Mouse (Mus musculus): ENCODE results near the gene Synpo2l.
"Not testable (repeated sequence)": the region's sequence is repeated elsewhere in the genome, so short reads cannot be mapped to it uniquely, and the experiment has no call there.

Synpo2l gene
- long read RNA-seq, experiment 1: 0 reads
- long read RNA-seq, experiment 2: 0 reads

DNA sequence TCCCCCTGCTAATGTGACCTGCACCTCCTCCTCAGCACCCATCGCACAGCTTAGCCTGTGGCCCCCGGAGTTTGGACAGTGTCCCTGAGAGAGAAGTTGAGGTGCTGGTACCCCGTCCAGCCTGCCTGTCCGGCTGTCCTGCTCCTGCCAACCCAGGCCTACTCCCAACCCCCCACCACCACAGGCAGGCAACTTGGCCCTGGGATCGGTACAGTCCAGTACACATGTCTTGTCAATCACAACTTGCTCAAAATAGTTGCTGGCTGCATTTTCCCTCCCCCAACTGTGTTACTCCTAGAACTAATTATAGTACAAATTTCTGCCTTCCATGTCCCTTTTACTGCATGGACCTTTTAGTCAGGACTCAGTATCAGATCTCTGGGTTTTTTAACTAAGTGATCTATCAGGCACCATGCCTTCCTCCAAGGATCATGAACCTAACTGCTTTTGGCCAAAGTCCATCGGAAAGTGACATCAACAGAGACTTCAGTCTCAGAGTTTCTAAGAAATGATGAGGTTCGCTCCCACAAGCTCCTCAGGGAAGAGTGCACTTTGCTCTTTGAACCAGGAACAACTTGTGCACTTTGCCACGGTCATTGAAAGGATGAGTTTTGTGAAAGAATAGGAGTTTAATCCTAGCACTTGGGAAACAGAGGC lies at the start of gene Synpo2l:
Gene Synpo2l, minus strand, starts transcription at position 201 of the 657 bp plus-strand sequence.
- intact Hi-C loops (cut with DNase I): no loop called here

DNA sequence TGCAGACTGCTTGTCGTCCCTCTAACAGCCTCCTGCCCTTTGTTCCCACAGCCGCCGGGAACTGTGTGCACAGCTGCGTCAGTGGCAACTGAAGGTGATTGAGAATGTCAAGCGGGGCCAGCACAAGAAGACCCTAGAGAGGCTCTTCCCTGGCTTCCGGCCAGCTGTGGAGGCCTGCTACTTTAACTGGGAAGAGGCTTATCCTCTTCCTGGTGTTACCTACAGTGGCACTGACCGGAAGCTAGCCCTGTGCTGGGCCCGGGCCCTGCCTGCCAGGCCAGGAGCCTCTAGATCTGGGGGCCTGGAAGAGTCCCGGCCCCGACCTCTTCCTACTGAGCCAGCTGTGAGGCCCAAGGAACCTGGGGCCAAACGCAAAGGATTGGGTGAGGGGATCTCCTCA lies 45.7 kb upstream of the Synpo2l start:
- intact Hi-C loops (cut with DNase I): no loop called here

DNA sequence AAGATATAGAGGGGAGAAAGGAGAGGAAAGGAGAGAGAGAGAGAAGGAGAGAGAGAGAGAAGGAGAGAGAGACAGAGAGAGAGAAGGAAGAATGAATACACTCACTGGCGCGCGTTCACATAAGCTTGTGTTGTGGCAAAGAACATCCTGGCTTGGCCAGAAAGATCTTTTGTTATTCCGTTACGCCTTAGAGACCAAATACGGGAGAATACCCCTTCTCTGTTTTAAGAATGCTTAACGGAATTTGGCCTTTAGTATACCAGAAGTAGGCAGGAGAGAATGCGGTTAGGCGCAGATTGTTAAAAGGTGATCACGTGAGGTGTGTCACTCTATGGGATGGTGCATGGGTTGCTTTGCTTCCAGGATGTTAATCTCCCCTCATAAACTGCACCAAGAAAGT lies 40.1 kb upstream of the Synpo2l start:
- intact Hi-C loops (cut with DNase I): no loop called here

DNA sequence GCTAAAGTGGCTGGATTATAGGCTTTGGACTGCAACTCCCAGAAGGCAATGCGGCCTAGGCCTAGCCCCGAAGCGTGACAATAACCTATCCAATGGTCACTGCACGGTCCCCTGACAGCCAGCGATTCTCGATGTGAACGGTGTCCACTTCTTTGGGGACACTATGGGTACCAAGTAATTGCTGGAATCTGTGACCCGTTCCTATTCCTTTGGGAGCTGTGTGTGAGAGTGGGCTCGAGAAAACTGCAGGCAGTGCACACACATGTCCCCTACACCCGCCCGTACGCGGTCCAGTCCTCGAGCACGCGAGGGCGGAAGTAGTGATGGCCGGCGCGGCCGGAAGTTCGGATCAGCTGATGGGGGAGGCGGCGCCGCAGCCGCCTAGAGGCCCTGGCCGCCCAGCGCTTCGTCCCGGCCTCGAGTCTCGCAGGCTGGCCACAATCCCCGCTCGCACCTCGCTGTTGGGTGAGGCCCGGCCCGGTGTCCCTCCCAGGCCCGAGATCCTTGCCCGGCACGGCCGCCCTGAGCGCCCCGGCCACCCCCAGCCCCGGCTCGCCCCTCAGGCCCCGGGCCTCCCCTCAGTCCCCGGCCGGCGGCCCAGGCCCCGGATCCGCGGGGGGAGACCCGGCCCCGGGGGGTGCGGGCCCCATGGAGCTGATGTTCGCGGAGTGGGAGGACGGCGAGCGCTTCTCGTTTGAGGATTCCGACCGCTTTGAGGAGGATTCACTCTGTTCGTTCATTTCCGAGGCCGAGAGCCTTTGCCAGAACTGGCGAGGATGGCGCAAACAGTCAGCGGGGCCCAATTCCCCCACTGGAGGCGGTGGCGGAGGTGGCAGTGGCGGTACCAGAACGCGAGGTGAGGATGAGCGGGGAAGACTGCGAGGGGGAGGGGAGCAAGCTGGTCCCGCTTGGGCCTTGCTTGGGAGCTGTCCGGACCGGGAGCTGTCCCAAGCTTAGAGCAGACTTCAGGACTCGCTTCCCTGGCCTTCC lies 39.3 kb upstream of the Synpo2l start, which contains the start of gene Zswim8:
Gene Zswim8, plus strand, starts transcription at position 352 of the 990 bp plus-strand sequence.
- intact Hi-C loops (cut with DNase I): no loop called here

GRCm38 (mm10) chr14:20703461-20703860 lies 35.3 kb upstream of the Synpo2l start:
- intact Hi-C loops (cut with DNase I): not testable (repeated sequence)

DNA sequence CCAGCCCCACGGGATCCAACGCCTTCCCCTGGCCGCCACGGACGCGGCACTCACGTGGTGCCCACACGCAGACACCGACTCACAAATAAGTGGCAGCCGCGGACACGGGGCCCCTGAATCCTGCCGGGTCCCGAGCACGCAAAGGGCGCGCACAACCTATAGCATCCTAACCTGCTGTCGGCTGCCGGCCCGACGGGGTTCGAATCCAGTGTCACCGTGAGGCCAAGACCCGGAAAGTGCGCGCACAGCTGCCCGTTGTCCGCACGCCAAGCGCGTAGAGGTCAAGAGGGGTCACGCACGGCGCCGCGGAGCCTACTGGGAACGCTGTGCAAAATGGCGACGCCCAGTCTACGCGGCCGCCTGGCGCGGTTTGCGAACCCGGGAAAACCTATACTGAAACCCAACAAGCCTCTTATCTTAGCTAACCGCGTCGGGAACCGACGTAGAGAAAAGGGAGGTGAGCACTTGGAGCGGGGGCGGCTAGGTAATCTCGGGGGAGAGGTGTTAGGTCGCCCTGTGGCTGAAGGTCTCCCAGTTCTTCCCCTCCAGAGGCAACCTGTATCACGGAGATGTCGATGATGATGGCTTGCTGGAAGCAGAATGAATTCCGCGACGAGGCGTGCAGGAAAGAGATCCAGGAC lies 34.7 kb upstream of the Synpo2l start, which contains the start of gene Chchd1:
Gene Chchd1, plus strand, starts transcription at position 266 of the 641 bp plus-strand sequence.
- intact Hi-C loops (cut with DNase I): no loop called here

GRCm38 (mm10) chr14:20702096-20702740 lies 34.1 kb upstream of the Synpo2l start:
- intact Hi-C loops (cut with DNase I): no loop called here

DNA sequence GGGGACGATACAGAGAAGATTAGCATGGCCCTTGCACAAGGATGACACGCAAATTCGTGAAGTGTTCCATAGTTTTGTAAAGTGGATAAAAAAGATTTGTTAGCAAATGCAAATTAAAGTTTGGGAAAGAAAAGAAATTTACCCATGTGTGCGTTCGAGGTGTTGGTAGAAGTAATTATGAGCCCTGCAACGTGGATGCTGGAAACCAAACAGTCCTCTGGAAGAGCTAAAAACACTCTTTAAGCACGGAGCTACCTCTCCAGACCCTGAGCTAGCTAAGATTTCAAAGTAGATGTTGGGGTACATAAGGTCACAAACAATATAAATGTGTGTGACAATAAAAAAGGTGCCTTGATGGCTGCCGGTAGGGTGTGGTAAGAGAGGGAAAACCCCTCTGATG lies 33.4 kb upstream of the Synpo2l start:
- intact Hi-C loops (cut with DNase I): no loop called here

- intact Hi-C loops (cut with DNase I): no loop called here
These were observed 32.2 kb upstream of the Synpo2l start for GRCm38 (mm10) chr14:20700362-20700761.

- intact Hi-C loops (cut with DNase I): no loop called here
These were observed 30.4 kb upstream of the Synpo2l start for GRCm38 (mm10) chr14:20698515-20698914.

DNA sequence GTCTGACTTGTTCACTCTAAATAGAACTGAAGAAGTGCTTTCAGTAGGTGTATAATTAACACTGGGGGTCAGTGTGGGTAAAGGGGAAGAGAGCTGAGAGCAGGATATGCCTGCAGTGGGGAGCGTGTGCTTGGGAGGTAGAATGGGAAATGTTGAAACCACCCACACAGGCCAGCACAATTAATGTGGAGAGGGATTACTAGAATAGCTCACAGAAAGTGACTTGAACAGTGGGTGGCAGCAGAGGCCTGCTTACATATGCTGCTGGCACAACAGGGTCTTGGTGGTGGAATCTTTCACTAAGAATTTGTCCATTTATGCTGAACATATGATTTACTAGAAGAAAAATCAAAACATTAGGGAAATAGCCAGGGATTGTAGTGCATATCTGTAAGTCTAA lies 28.8 kb upstream of the Synpo2l start:
- intact Hi-C loops (cut with DNase I): no loop called here

DNA sequence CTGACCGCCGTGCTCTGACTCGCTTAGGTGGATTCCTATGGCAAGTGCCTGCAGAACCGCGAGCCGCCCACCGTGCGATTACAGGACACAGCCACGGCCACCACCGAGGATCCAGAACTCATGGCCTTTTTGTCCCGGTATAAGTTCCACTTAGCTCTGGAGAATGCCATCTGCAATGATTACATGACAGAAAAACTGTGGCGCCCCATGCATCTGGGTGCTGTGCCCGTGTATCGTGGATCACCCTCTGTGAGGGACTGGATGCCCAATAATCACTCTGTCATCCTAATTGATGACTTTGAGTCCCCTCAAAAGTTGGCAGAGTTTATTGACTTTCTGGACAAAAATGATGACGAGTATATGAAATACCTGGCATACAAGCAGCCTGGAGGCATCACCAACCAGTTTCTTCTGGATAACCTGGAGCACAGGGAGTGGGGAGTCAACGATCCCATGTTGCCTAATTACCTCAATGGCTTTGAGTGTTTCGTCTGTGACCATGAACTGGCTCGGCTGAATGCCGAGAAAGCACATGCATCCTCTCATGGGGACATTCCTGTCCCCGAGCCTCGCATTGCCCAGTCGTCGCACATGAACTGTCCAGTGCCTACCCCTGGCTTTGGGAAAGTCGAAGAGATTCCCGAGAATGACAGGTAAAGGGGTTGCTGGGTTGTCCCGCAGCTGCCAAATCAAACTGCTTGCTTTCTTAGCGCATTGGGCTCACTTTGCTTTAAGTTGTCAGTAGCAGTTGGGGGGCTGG lies 27.8 kb upstream of the Synpo2l start:
- intact Hi-C loops (cut with DNase I): no loop called here

DNA sequence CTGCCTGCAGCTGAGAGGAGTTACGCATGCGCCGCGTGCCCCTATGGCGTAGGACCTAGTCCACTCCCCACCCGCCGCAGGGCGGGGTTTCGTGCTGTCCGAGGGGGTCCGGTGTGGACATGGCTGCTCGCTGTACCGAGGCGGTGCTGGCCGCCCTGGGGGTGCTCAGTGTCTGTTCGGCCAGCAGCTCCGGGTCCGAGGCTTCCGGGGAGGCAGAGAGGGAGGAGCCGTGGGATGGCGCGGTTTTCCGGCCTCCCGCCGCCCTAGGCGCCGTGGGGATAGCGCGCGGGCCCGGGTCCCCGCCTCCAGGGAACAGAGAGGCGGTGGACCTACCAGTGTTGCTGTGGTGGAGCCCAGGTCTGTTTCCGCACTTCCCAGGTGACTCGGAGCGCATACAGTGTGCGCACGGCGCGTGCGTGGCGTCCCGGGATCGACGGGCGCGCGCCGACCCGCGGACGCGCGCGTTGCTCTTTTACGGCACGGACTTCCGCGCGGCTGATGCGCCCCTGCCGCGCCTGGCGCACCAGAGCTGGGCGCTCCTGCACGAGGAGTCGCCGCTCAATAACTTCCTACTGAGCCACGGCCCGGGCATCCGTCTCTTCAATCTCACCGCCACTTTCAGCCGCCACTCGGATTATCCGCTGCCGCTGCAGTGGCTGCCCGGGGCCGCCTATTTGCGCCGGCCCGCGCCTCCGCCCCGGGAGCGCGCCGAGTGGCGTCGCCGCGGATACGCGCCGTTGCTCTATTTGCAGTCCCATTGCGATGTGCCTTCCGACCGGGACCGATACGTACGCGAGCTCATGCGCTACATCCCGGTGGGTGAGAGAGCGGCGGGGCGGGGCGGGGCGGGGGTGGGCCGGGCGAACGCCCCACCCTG lies 27.0 kb upstream of the Synpo2l start, which contains the start of gene Fut11:
Gene Fut11, plus strand, starts transcription at position 85 of the 877 bp plus-strand sequence.
- intact Hi-C loops (cut with DNase I): no loop called here

- intact Hi-C loops (cut with DNase I): no loop called here
These were observed 26.2 kb upstream of the Synpo2l start for GRCm38 (mm10) chr14:20694185-20694883.

DNA sequence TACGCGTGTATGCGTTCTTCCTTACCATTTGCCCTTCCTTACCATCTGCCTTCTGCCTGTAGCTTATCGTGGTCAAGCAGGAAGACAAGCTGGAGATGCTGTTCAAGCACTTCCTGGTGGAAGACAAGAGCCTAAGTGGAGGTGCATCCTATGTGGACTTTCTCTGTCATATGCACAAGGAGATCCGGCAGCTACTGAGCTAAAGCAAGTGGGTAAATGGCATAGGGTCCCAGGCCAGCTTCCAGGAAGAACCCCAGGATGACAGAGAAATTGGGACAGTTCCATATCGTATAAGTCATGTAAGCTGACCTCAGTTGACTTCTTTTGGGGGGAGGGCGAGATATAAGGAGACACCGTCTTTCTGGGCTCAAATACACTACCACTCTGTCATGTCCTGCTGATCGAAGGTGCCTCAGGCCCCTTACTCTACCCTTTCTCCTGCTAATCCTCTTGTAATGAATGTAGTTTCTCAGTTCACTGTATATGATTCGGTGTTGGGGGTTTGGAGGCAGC lies 25.5 kb upstream of the Synpo2l start:
- intact Hi-C loops (cut with DNase I): no loop called here

DNA sequence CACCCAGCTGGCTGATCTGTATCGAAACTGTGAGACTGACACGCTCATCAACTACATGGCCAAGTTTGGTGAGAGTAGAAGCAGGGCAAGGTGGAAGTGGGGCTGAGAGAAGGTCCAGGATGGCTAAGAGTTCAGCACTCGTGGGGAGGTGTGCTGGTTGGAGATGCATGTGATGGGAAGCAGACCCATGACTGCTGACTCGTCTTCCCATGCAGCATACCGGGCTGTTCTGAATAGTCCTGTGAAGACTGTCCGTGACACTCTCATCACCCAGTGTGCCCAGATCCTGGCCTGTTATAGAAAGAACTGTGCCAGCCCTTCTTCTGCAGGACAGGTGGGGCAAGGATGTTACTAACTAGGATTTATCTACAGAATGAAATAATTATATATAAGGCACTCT lies 23.6 kb upstream of the Synpo2l start:
- intact Hi-C loops (cut with DNase I): no loop called here

GRCm38 (mm10) chr14:20689009-20689408 lies 20.9 kb upstream of the Synpo2l start:
- intact Hi-C loops (cut with DNase I): no loop called here

DNA sequence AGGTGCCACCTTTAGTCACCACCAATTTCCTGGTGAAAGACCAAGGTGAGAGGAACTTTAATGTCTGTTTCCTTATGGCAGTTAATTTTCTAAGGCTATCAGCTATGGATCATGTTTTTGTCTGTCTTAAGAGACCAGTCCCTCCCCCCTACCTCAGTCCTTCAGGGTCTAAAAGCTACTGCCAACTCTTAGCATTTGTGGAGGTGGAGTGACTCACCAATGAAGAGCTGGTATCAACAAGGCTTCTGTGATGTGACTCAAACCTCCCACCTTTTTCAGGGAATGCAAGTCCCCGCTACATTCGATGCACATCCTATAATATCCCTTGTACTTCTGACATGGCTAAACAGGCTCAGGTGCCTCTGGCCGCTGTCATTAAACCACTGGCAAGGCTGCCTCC lies 18.4 kb upstream of the Synpo2l start:
- intact Hi-C loops (cut with DNase I): no loop called here
